Mouse (Mus musculus): ENCODE results near the gene Krt33a.

Krt33a gene

GRCm38 (mm10) chr11:99986180-99986647 lies 29.8 kb downstream of the Krt33a start, which contains the start of gene Krtap16-1:
Krtap16-1 (minus strand) TSS chr11:99986597.
- no peak for DNase-seq (ENCODE audit: low spot score)

- no peak for DNase-seq (ENCODE audit: low spot score)
Observed at GRCm38 (mm10) chr11:99985291-99986092, 30.5 kb downstream of the Krt33a start.

- DNase-seq (ENCODE audit: low spot score), result no peak
Observed at GRCm38 (mm10) chr11:99983442-99983841, 32.6 kb downstream of the Krt33a start.

GRCm38 (mm10) chr11:99982731-99983130 lies 33.3 kb downstream of the Krt33a start:
- no peak for DNase-seq (ENCODE audit: low spot score)

GRCm38 (mm10) chr11:99978953-99979352 lies 37.1 kb downstream of the Krt33a start, which contains the start of gene Krtap29-1:
Krtap29-1 (minus strand) TSS chr11:99979053.
- DNase-seq (ENCODE audit: low spot score), result no peak

- no peak for DNase-seq (ENCODE audit: low spot score)
Observed at GRCm38 (mm10) chr11:99965961-99966360, 50.1 kb downstream of the Krt33a start.

- no peak for DNase-seq (ENCODE audit: low spot score)
Observed at GRCm38 (mm10) chr11:99964213-99964612, 51.8 kb downstream of the Krt33a start.
